Mouse (Mus musculus) cerebellum, adult 11-12 months (tissue): ENCODE data around the gene March6.

Experiments
- DNase-seq: peaks from one replicate; pipeline ENCODE4 v3.0.0; 2022

March6 gene

GRCm38 (mm10) chr15:31542013-31542958 is 11.4 kb upstream of the March6 start:
- no peak for DNase-seq

GRCm38 (mm10) chr15:31540513-31540802 is 9.6 kb upstream of the March6 start:
- DNase-seq = no peak

- DNase-seq = no peak
Measured at GRCm38 (mm10) chr15:31539643-31540512, 9.0 kb upstream of the March6 start.

GRCm38 (mm10) chr15:31538346-31538745 is 7.5 kb upstream of the March6 start:
- DNase-seq = no peak

GRCm38 (mm10) chr15:31537706-31538105 is 6.9 kb upstream of the March6 start:
- DNase-seq = no peak

- DNase-seq = no peak
Measured at GRCm38 (mm10) chr15:31536051-31536737, 5.3 kb upstream of the March6 start.

- DNase-seq = no peak
Measured at GRCm38 (mm10) chr15:31535259-31535855, 4.5 kb upstream of the March6 start.

- DNase-seq = no peak
Measured at GRCm38 (mm10) chr15:31534421-31535258, 3.8 kb upstream of the March6 start.

- DNase-seq = no peak
Measured at GRCm38 (mm10) chr15:31533529-31533928, 2.7 kb upstream of the March6 start.

GRCm38 (mm10) chr15:31532331-31533021 is 1.6 kb upstream of the March6 start:
- no peak for DNase-seq

- peak; percentile 25 for DNase-seq
Measured at GRCm38 (mm10) chr15:31531446-31532330, 835 bp upstream of the March6 start.

GRCm38 (mm10) chr15:31529811-31530658 is 818 bp downstream of the March6 start:
- peak; percentile 78 for DNase-seq

- DNase-seq = no peak
Measured at GRCm38 (mm10) chr15:31529103-31529502, 1.8 kb downstream of the March6 start.

- no peak for DNase-seq
Measured at GRCm38 (mm10) chr15:31528477-31528876, 2.4 kb downstream of the March6 start.

- no peak for DNase-seq
Measured at GRCm38 (mm10) chr15:31526463-31526862, 4.4 kb downstream of the March6 start.

- no peak for DNase-seq
Measured at GRCm38 (mm10) chr15:31519000-31519399, 11.9 kb downstream of the March6 start.

- no peak for DNase-seq
Measured at GRCm38 (mm10) chr15:31518371-31518770, 12.5 kb downstream of the March6 start.

- no peak for DNase-seq
Measured at GRCm38 (mm10) chr15:31517186-31517585, 13.7 kb downstream of the March6 start.

- DNase-seq = no peak
Measured at GRCm38 (mm10) chr15:31511795-31512194, 19.1 kb downstream of the March6 start.
